Mouse (Mus musculus): ENCODE data around the gene Tigd4. TPM values are rescaled to one million over a fixed set of nuclear protein-coding genes. Genes with fewer than 3 reads are reported as not detected.

Gene Tigd4
- polyA plus RNA-seq, 1 experiment from 2014 or later: 2.7 TPM

GRCm38 (mm10) chr3:84598756-84599155, 5.4 kb downstream of the Tigd4 start:
- Histone ChIP-seq H3K4me3 (ENCODE audit: low read depth, low read length) (no peak overlapping the region), H3K9me3 (ENCODE audit: control insufficient read depth, low read length) (no peaks in the 10 kb centered on the region), H3K9ac (ENCODE audit: low read depth, low read length) (no peak overlapping the region), H3K4me1 (ENCODE audit: control insufficient read depth, insufficient read depth, low read length) (peaks cover 11% of the 10 kb centered on the region; the same call in 1 of the 2 replicates), H3K27ac (replicated peaks; ENCODE audit: low read depth, low read length) (no peak overlapping the region), H3K36me3 (ENCODE audit: control insufficient read depth, insufficient read depth, low read length) (no peaks in the 10 kb centered on the region), H3K27me3 (replicated peaks; ENCODE audit: control insufficient read depth, insufficient read depth, low read length) (no peaks in the 10 kb centered on the region), H3K4me2 (ENCODE audit: low read depth, low read length) (no peak overlapping the region)
- no peak for DNase-seq (ENCODE audit: low spot score)
- 87% methylated on average over 6 of the region's 6 CpGs for WGBS
- ATAC-seq (ENCODE audit: low read depth): no peak

DNA sequence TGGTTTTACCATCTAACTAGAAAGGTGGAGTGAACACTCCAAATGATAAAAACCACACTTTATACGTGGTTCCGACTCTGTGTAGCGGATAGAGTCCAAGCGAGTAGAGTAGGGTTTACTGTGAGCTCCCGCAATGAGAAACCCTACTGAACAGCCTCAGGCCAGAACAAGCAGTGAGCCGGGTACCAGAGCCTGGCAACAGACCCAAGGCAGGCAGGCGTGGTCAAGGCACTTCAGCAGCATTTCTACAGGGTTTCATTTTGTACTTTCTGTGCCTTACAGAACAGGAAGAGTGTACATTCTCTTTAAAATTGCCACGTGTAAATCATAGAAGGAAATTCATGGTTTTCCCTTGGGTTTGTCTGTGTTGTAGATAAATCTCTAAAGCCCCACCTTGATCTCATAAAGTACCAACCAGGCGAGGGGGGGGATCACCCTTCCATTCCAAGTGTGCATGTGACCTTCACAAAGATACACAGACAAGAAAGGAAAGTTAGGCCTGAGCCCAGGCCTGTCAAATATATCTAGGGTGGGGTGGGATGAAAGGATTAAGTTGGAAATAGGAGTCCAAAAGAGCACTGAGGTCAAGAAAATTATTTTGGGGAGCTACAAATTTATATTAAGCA, 8.6 kb downstream of the Tigd4 start:
- ATAC-seq (ENCODE audit: low read depth) (no peak), DNase-seq (ENCODE audit: low spot score) (peak; percentile 14)
- Histone ChIP-seq H3K4me3 (ENCODE audit: low read depth, low read length) (no peak overlapping the region), H3K27ac (replicated peaks; ENCODE audit: low read depth, low read length) (no peak overlapping the region), H3K4me1 (ENCODE audit: control insufficient read depth, insufficient read depth, low read length) (no peaks in the 10 kb centered on the region), H3K4me2 (ENCODE audit: low read depth, low read length) (no peak overlapping the region), H3K36me3 (ENCODE audit: control insufficient read depth, insufficient read depth, low read length) (no peaks in the 10 kb centered on the region), H3K27me3 (replicated peaks; ENCODE audit: control insufficient read depth, insufficient read depth, low read length) (no peaks in the 10 kb centered on the region), H3K9ac (ENCODE audit: low read depth, low read length) (no peak overlapping the region), H3K9me3 (ENCODE audit: control insufficient read depth, low read length) (peaks cover 9% of the 10 kb centered on the region; the same call in 1 of the 2 replicates)
- 73% methylated on average over 9 of the region's 9 CpGs for WGBS

GRCm38 (mm10) chr3:84602759-84603158, 9.4 kb downstream of the Tigd4 start:
- Histone ChIP-seq H3K4me2 (ENCODE audit: low read depth, low read length) (no peak overlapping the region), H3K9ac (ENCODE audit: low read depth, low read length) (no peak overlapping the region), H3K4me1 (ENCODE audit: control insufficient read depth, insufficient read depth, low read length) (no peaks in the 10 kb centered on the region), H3K27me3 (replicated peaks; ENCODE audit: control insufficient read depth, insufficient read depth, low read length) (no peaks in the 10 kb centered on the region), H3K9me3 (ENCODE audit: control insufficient read depth, low read length) (peaks cover 9% of the 10 kb centered on the region; the same call in 1 of the 2 replicates), H3K36me3 (ENCODE audit: control insufficient read depth, insufficient read depth, low read length) (no peaks in the 10 kb centered on the region), H3K27ac (replicated peaks; ENCODE audit: low read depth, low read length) (no peak overlapping the region), H3K4me3 (ENCODE audit: low read depth, low read length) (no peak overlapping the region)
- peak; percentile 47 for ATAC-seq (ENCODE audit: low read depth)
- DNase-seq (ENCODE audit: low spot score): peak; percentile 67
- 82% methylated on average over 2 of the region's 2 CpGs for WGBS

- Histone ChIP-seq H3K27ac (replicated peaks; ENCODE audit: low read depth, low read length) (no peak overlapping the region; the same call in 1 of the 2 replicates), H3K36me3 (ENCODE audit: control insufficient read depth, insufficient read depth, low read length) (no peaks in the 10 kb centered on the region), H3K4me2 (ENCODE audit: low read depth, low read length) (no peak overlapping the region), H3K9me3 (ENCODE audit: control insufficient read depth, low read length) (peaks cover 9% of the 10 kb centered on the region; the same call in 1 of the 2 replicates), H3K4me3 (ENCODE audit: low read depth, low read length) (no peak overlapping the region), H3K9ac (ENCODE audit: low read depth, low read length) (no peak overlapping the region), H3K4me1 (ENCODE audit: control insufficient read depth, insufficient read depth, low read length) (no peaks in the 10 kb centered on the region), H3K27me3 (replicated peaks; ENCODE audit: control insufficient read depth, insufficient read depth, low read length) (no peaks in the 10 kb centered on the region)
- WGBS: 73% methylated on average over 6 of the region's 9 CpGs
- ATAC-seq (ENCODE audit: low read depth) (no peak), DNase-seq (ENCODE audit: low spot score) (no peak)
These were observed 9.8 kb downstream of the Tigd4 start for GRCm38 (mm10) chr3:84603212-84603611.

GRCm38 (mm10) chr3:84610183-84610710, 16.9 kb downstream of the Tigd4 start:
- Histone ChIP-seq H3K4me1 (ENCODE audit: control insufficient read depth, insufficient read depth, low read length) (no peaks in the 10 kb centered on the region), H3K4me2 (ENCODE audit: low read depth, low read length) (no peak overlapping the region), H3K9me3 (ENCODE audit: control insufficient read depth, low read length) (peaks cover 12% of the 10 kb centered on the region; the same call in 1 of the 2 replicates), H3K4me3 (ENCODE audit: low read depth, low read length) (no peak overlapping the region), H3K27me3 (replicated peaks; ENCODE audit: control insufficient read depth, insufficient read depth, low read length) (no peaks in the 10 kb centered on the region), H3K27ac (replicated peaks; ENCODE audit: low read depth, low read length) (no peak overlapping the region), H3K9ac (ENCODE audit: low read depth, low read length) (no peak overlapping the region), H3K36me3 (ENCODE audit: control insufficient read depth, insufficient read depth, low read length) (no peaks in the 10 kb centered on the region)
- DNase-seq (ENCODE audit: low spot score) (no peak), ATAC-seq (ENCODE audit: low read depth) (no peak)
- WGBS: 75% methylated on average over 9 of the region's 9 CpGs

- H3K4me3 ChIP-seq (ENCODE audit: low read depth, low read length): no peak overlapping the region
- no peak overlapping the region for H3K27ac ChIP-seq (replicated peaks; ENCODE audit: low read depth, low read length)
- DNase-seq (ENCODE audit: low spot score) (peak; percentile 78), ATAC-seq (ENCODE audit: low read depth) (no peak)
- H3K4me2 ChIP-seq (ENCODE audit: low read depth, low read length): no peak overlapping the region
- H3K36me3 ChIP-seq (ENCODE audit: control insufficient read depth, insufficient read depth, low read length): no peaks in the 10 kb centered on the region
- no peaks in the 10 kb centered on the region for H3K27me3 ChIP-seq (replicated peaks; ENCODE audit: control insufficient read depth, insufficient read depth, low read length)
- no peak overlapping the region for H3K9ac ChIP-seq (ENCODE audit: low read depth, low read length)
- H3K4me1 ChIP-seq (ENCODE audit: control insufficient read depth, insufficient read depth, low read length): no peaks in the 10 kb centered on the region
- whole genome bisulfite sequencing: 26% methylated on average over 5 of the region's 5 CpGs
- 0 out of 2 replicates have a peak, but pooled peaks cover 4% of the 10 kb centered on the region for H3K9me3 ChIP-seq (ENCODE audit: control insufficient read depth, low read length)
These were observed 21.9 kb downstream of the Tigd4 start for GRCm38 (mm10) chr3:84615050-84615855.

GRCm38 (mm10) chr3:84615856-84616225, 22.5 kb downstream of the Tigd4 start:
- Histone ChIP-seq H3K9me3 (ENCODE audit: control insufficient read depth, low read length) (0 out of 2 replicates have a peak, but pooled peaks cover 4% of the 10 kb centered on the region), H3K4me1 (ENCODE audit: control insufficient read depth, insufficient read depth, low read length) (no peaks in the 10 kb centered on the region), H3K9ac (ENCODE audit: low read depth, low read length) (no peak overlapping the region), H3K4me3 (ENCODE audit: low read depth, low read length) (no peak overlapping the region), H3K36me3 (ENCODE audit: control insufficient read depth, insufficient read depth, low read length) (no peaks in the 10 kb centered on the region), H3K4me2 (ENCODE audit: low read depth, low read length) (no peak overlapping the region), H3K27me3 (replicated peaks; ENCODE audit: control insufficient read depth, insufficient read depth, low read length) (no peaks in the 10 kb centered on the region), H3K27ac (replicated peaks; ENCODE audit: low read depth, low read length) (no peak overlapping the region)
- DNase-seq (ENCODE audit: low spot score) (no peak), ATAC-seq (ENCODE audit: low read depth) (no peak)
- WGBS: 38% methylated on average over 7 of the region's 7 CpGs

- 88% methylated on average over 2 of the region's 2 CpGs for WGBS
- Histone ChIP-seq H3K4me3 (ENCODE audit: low read depth, low read length) (no peak overlapping the region), H3K9me3 (ENCODE audit: control insufficient read depth, low read length) (no peaks in the 10 kb centered on the region), H3K27ac (replicated peaks; ENCODE audit: low read depth, low read length) (no peak overlapping the region), H3K9ac (ENCODE audit: low read depth, low read length) (no peak overlapping the region), H3K4me2 (ENCODE audit: low read depth, low read length) (no peak overlapping the region), H3K4me1 (ENCODE audit: control insufficient read depth, insufficient read depth, low read length) (no peaks in the 10 kb centered on the region), H3K36me3 (ENCODE audit: control insufficient read depth, insufficient read depth, low read length) (no peaks in the 10 kb centered on the region), H3K27me3 (replicated peaks; ENCODE audit: control insufficient read depth, insufficient read depth, low read length) (no peaks in the 10 kb centered on the region)
- ATAC-seq (ENCODE audit: low read depth) (no peak), DNase-seq (ENCODE audit: low spot score) (no peak)
These were observed 25.3 kb downstream of the Tigd4 start for GRCm38 (mm10) chr3:84618627-84619026.
